12 mouse cellular contexts compared by ENCODE assay signal in genomic region chr13:54332921-54333477, GRCm38 (mm10). TPM values are rescaled to one million over a fixed set of nuclear protein-coding genes. Genes with fewer than 3 reads are reported as not detected.
A peak's percentile ranks its signal among the peaks of the same experiment; 100 is the strongest.
DNase-seq lines count a peak whose midpoint lies in the region; ATAC-seq and TF ChIP-seq lines count a peak whose summit lies in the region.
"Had no signal": no experiment of that assay in that cellular context is flagged by ENCODE, and none has a peak within 500 bp of the region (broad histone marks: within the 10 kb centered on the region; RNA-seq: fewer than 3 reads in every experiment).

No protein-coding gene starts in this region.

- no peak overlapping the region for H3K4me3 ChIP-seq in intestine, embryonic 14.5 days (ENCODE audit: low read depth, low read length)
- H3K4me3 ChIP-seq in intestine, postnatal 0 days (ENCODE audit: low read depth, low read length), result no peak overlapping the region
- no peak overlapping the region for H3K4me3 ChIP-seq in neural tube, embryonic 13.5 days
- H3K4me3 ChIP-seq in stomach, embryonic 16.5 days (replicated peaks; ENCODE audit: low read length), result no peak overlapping the region
- H3K4me3 ChIP-seq: forebrain, embryonic 12.5 days; heart, embryonic 12.5 days had no signal

- H3K9me3 ChIP-seq in intestine, embryonic 14.5 days (ENCODE audit: control insufficient read depth, low read length), result no peaks in the 10 kb centered on the region
- H3K9me3 ChIP-seq in intestine, postnatal 0 days (ENCODE audit: control insufficient read depth), result no peaks in the 10 kb centered on the region
- no peaks in the 10 kb centered on the region for H3K9me3 ChIP-seq in neural tube, embryonic 13.5 days
- no peaks in the 10 kb centered on the region for H3K9me3 ChIP-seq in stomach, embryonic 16.5 days (replicated peaks; ENCODE audit: control insufficient read depth, low read length)
- H3K9me3 ChIP-seq: forebrain, embryonic 12.5 days; heart, embryonic 12.5 days had no signal

- H3K36me3 ChIP-seq in intestine, embryonic 14.5 days (ENCODE audit: control insufficient read depth, insufficient read depth, low read length), result no peaks in the 10 kb centered on the region
- H3K36me3 ChIP-seq in intestine, postnatal 0 days (ENCODE audit: control insufficient read depth, insufficient read depth), result no peaks in the 10 kb centered on the region
- H3K36me3 ChIP-seq in neural tube, embryonic 13.5 days, result no peaks in the 10 kb centered on the region
- no peaks in the 10 kb centered on the region for H3K36me3 ChIP-seq in stomach, embryonic 16.5 days (ENCODE audit: control insufficient read depth, insufficient read depth, low read length)
- H3K36me3 ChIP-seq: forebrain, embryonic 12.5 days; heart, embryonic 12.5 days had no signal

- no peak overlapping the region for H3K9ac ChIP-seq in intestine, embryonic 14.5 days (ENCODE audit: low read length)
- H3K9ac ChIP-seq in intestine, postnatal 0 days (ENCODE audit: low read depth, low read length), result no peak overlapping the region
- H3K9ac ChIP-seq in neural tube, embryonic 13.5 days, result no peak overlapping the region
- H3K9ac ChIP-seq in stomach, embryonic 16.5 days (ENCODE audit: low read length), result no peak overlapping the region
- H3K9ac ChIP-seq: forebrain, embryonic 12.5 days; heart, embryonic 12.5 days had no signal

- no peak for ATAC-seq in intestine, embryonic 14.5 days (replicated peaks; ENCODE audit: low FRiP score, low TSS enrichment, low read depth)
- ATAC-seq in intestine, postnatal 0 days, result no peak
- no peak for ATAC-seq in neural tube, embryonic 13.5 days (ENCODE audit: low read depth)
- no peak for ATAC-seq in stomach, embryonic 16.5 days (ENCODE audit: insufficient read depth, low FRiP score)
- ATAC-seq: Patski had no signal

- 54% methylated on average over 8 of the region's 8 CpGs for whole genome bisulfite sequencing in intestine, embryonic 14.5 days
- 70% methylated on average over 8 of the region's 8 CpGs for WGBS in intestine, postnatal 0 days
- WGBS in neural tube, embryonic 13.5 days, result 80% methylated on average over 8 of the region's 8 CpGs
- WGBS in stomach, embryonic 16.5 days, result 70% methylated on average over 8 of the region's 8 CpGs

- no peak overlapping the region for H3K4me2 ChIP-seq in intestine, embryonic 14.5 days (ENCODE audit: low read length)
- H3K4me2 ChIP-seq in intestine, postnatal 0 days (replicated peaks; ENCODE audit: low read depth), result no peak overlapping the region
- H3K4me2 ChIP-seq in neural tube, embryonic 13.5 days, result no peak overlapping the region
- no peak overlapping the region for H3K4me2 ChIP-seq in stomach, embryonic 16.5 days (ENCODE audit: low read depth, low read length)
- H3K4me2 ChIP-seq: forebrain, embryonic 12.5 days; heart, embryonic 12.5 days had no signal

- no peak for DNase-seq in intestine, embryonic 14.5 days (ENCODE audit: low spot score)
- DNase-seq in neural tube, embryonic 10.5 days (ENCODE audit: extremely low spot score, low spot score), result no peak
- DNase-seq in forelimb bud, embryonic 11.5 days (ENCODE audit: low read depth, low spot score), result peak; percentile 48
- DNase-seq in gastrocnemius, postnatal 4 days (ENCODE audit: low spot score in 2 of 2), result no peak
- DNase-seq: cerebellum, adult 11-12 months; thymus, postnatal 25 days had no signal

- peaks cover 13% of the 10 kb centered on the region for H3K4me1 ChIP-seq in intestine, embryonic 14.5 days (replicated peaks; ENCODE audit: control insufficient read depth, insufficient read depth, low read length)
- H3K4me1 ChIP-seq in intestine, postnatal 0 days (replicated peaks; ENCODE audit: control insufficient read depth, insufficient read depth, low read length), result no peaks in the 10 kb centered on the region
- H3K4me1 ChIP-seq in neural tube, embryonic 13.5 days (replicated peaks), result peaks cover 34% of the 10 kb centered on the region
- peaks cover 7% of the 10 kb centered on the region for H3K4me1 ChIP-seq in stomach, embryonic 16.5 days (ENCODE audit: control insufficient read depth, insufficient read depth, low read length)

- H3K27me3 ChIP-seq in intestine, embryonic 14.5 days (replicated peaks; ENCODE audit: control insufficient read depth, insufficient read depth, low read length), result no peaks in the 10 kb centered on the region
- H3K27me3 ChIP-seq in intestine, postnatal 0 days (replicated peaks; ENCODE audit: control insufficient read depth, insufficient read depth, low read length), result no peaks in the 10 kb centered on the region
- H3K27me3 ChIP-seq in neural tube, embryonic 13.5 days, result no peaks in the 10 kb centered on the region
- H3K27me3 ChIP-seq in stomach, embryonic 16.5 days (ENCODE audit: control insufficient read depth, insufficient read depth, low read length), result no peaks in the 10 kb centered on the region
- H3K27me3 ChIP-seq: forebrain, embryonic 12.5 days; heart, embryonic 12.5 days; Patski had no signal

- no peak for TF ChIP-seq CTCF in intestine, postnatal 0 days (IDR thresholded peaks at IDR 0.05; ENCODE audit: low read depth)

- peak overlapping the region; percentile 77 for H3K27ac ChIP-seq in intestine, embryonic 14.5 days (ENCODE audit: low read depth)
- H3K27ac ChIP-seq in intestine, postnatal 0 days (ENCODE audit: low read depth, low read length), result no peak overlapping the region
- peak overlapping the region; percentile 19 for H3K27ac ChIP-seq in neural tube, embryonic 13.5 days (replicated peaks)
- peak overlapping the region; percentile 82 for H3K27ac ChIP-seq in stomach, embryonic 16.5 days (ENCODE audit: low read length)

RNA-seq across cellular contexts. Expression of gene Cplx2, which starts 38.1 kb away (rescaled TPM):
- polyA plus RNA-seq in intestine, embryonic 14.5 days (2014; fragmentation: Nextera tagmentation; extraction: Ambion mirVana), result 5.6 and 6.7 TPM in 2 replicates
- polyA plus RNA-seq in intestine, postnatal 0 days (2015; fragmentation: Nextera tagmentation; extraction: Ambion mirVana), result 2.2 and 2.6 TPM in 2 replicates
- 13.8 and 14.7 TPM in 2 replicates for polyA plus RNA-seq in neural tube, embryonic 13.5 days (2015; fragmentation: Nextera tagmentation; extraction: Ambion mirVana)
- 3.2 and 4.0 TPM in 2 replicates for polyA plus RNA-seq in stomach, embryonic 16.5 days (2015; fragmentation: Nextera tagmentation; extraction: Ambion mirVana)
- 10 to 100 TPM; 12.8 to 13.4 TPM for total RNA-seq in gastrocnemius, postnatal 4 days (2021)
